Mouse (Mus musculus) liver, embryonic 11.5 days (tissue): ENCODE data around the gene Lasp1. TPM values are rescaled to one million over a fixed set of nuclear protein-coding genes. Genes with fewer than 3 reads are reported as not detected.
A peak's percentile ranks its signal among the peaks of the same experiment; 100 is the strongest.

Source experiments
- ATAC-seq: fragments of 200-750 bp; cut with Nextera tagmentation; replicated peaks from 2 replicates; pipeline ENCODE4 v1.8.0; 2017; ENCODE audit warnings: moderate number of reproducible peaks, mild to moderate bottlenecking, moderate TSS enrichment, moderate library complexity; ENCODE audit not compliant: low FRiP score
- DNase-seq: peaks from one replicate; pipeline ENCODE4 v3.0.0-alpha.2; 2017; ENCODE audit warnings: low spot score
- H3K27ac ChIP-seq: fragments of 300-500 bp; sonication (generic); 2 replicates; pipeline ENCODE4 v1.5.1; 2014; ENCODE audit warnings: mild to moderate bottlenecking, low read depth, low read length, control low read depth
- H3K27me3 ChIP-seq: fragments of 300-500 bp; sonication (generic); replicated peaks from 2 replicates; pipeline ENCODE4 v1.6.1; 2014; ENCODE audit warnings: low read length, mixed read lengths; ENCODE audit not compliant: control insufficient read depth, insufficient read depth
- H3K36me3 ChIP-seq: fragments of 300-500 bp; sonication (generic); 2 replicates; pipeline ENCODE4 v1.6.1; 2014; ENCODE audit warnings: mild to moderate bottlenecking, low read length, moderate library complexity, mixed read lengths; ENCODE audit not compliant: control insufficient read depth, insufficient read depth
- H3K4me1 ChIP-seq: fragments of 300-500 bp; sonication (generic); replicated peaks from 2 replicates; pipeline ENCODE4 v1.6.1; 2014; ENCODE audit warnings: low read length, mixed read lengths; ENCODE audit not compliant: control insufficient read depth, insufficient read depth
- H3K4me2 ChIP-seq: fragments of 300-500 bp; sonication (generic); 2 replicates; pipeline ENCODE4 v1.6.1; 2014; ENCODE audit warnings: mild to moderate bottlenecking, control low read depth, moderate library complexity
- H3K4me3 ChIP-seq: fragments of 300-500 bp; sonication (generic); 2 replicates; pipeline ENCODE4 v1.5.1; 2014; ENCODE audit warnings: low read depth, low read length, control low read depth
- H3K9ac ChIP-seq: fragments of 300-500 bp; sonication (generic); 2 replicates; pipeline ENCODE4 v1.6.1; 2014; ENCODE audit warnings: low read depth, low read length, control low read depth
- H3K9me3 ChIP-seq: fragments of 300-500 bp; sonication (generic); 2 replicates; pipeline ENCODE4 v1.6.1; 2016; ENCODE audit warnings: low read length, inconsistent platforms, mixed read lengths; ENCODE audit not compliant: control insufficient read depth
- WGBS: fragments of 180-500 bp; shearing (Covaris S2); extraction: QIAGEN DNeasy Blood & Tissue Kit; methylation state at CpG from one replicate; pipeline ENCODE4 v1.1.7; 2014; 5-methylcytosine and 5-hydroxymethylcytosine counted together
- polyA plus RNA-seq: library from polyadenylated mRNA; unstranded; fragments of >200 nt; fragmentation: Nextera tagmentation; extraction: Ambion mirVana; gene quantifications from 2 replicates; pipeline ENCODE4 v1.2.1, GENCODE M21; 2014

The Lasp1 gene
- polyA plus RNA-seq: 54.7 and 55.3 TPM in 2 replicates

GRCm38 (mm10) chr11:97798782-97799145, at the start of gene Lasp1:
Gene Lasp1 (plus strand): TSS chr11:97799000.
- H3K4me1 ChIP-seq: peaks cover 25% of the 10 kb centered on the region
- no peaks in the 10 kb centered on the region for H3K27me3 ChIP-seq
- H3K4me2 ChIP-seq: peak within 1 kb of the TSS; percentile 72
- 0 out of 2 replicates have a peak, but pooled peaks cover 2% of the 10 kb centered on the region for H3K36me3 ChIP-seq
- DNase-seq (peak; percentile 96), ATAC-seq (peak; percentile 48)
- peak within 1 kb of the TSS; percentile 86 for H3K27ac ChIP-seq
- WGBS: under 1% methylated on average over 11 of the region's 11 CpGs
- peak within 1 kb of the TSS; percentile 64 for H3K4me3 ChIP-seq
- H3K9me3 ChIP-seq: no peaks in the 10 kb centered on the region
- H3K9ac ChIP-seq: peak within 1 kb of the TSS; percentile 72

- Histone ChIP-seq H3K4me1 (no peaks in the 10 kb centered on the region; the same call in 1 of the 2 replicates), H3K36me3 (peaks cover 33% of the 10 kb centered on the region), H3K27ac (no peak overlapping the region), H3K27me3 (no peaks in the 10 kb centered on the region), H3K4me2 (no peak overlapping the region), H3K9me3 (0 out of 2 replicates have a peak, but pooled peaks cover 3% of the 10 kb centered on the region), H3K4me3 (no peak overlapping the region), H3K9ac (no peak overlapping the region)
- ATAC-seq (no peak), DNase-seq (no peak)
- 91% methylated on average over 8 of the region's 8 CpGs for WGBS
Observed at GRCm38 (mm10) chr11:97753277-97753676, 45.5 kb upstream of the Lasp1 start.

GRCm38 (mm10) chr11:97758125-97758524, 40.7 kb upstream of the Lasp1 start:
- H3K4me1 ChIP-seq: no peaks in the 10 kb centered on the region; the same call in 1 of the 2 replicates
- H3K4me3 ChIP-seq: no peak overlapping the region
- 88% methylated on average over 1 of the region's 1 CpGs for WGBS
- H3K27ac ChIP-seq: no peak overlapping the region
- no peak for ATAC-seq
- no peaks in the 10 kb centered on the region for H3K9me3 ChIP-seq
- DNase-seq: no peak
- no peak overlapping the region for H3K9ac ChIP-seq
- H3K27me3 ChIP-seq: no peaks in the 10 kb centered on the region
- no peak overlapping the region for H3K4me2 ChIP-seq
- H3K36me3 ChIP-seq: peaks cover 23% of the 10 kb centered on the region

GRCm38 (mm10) chr11:97758942-97759341, 39.9 kb upstream of the Lasp1 start:
- H3K4me3 ChIP-seq: no peak overlapping the region
- 77% methylated on average over 6 of the region's 6 CpGs for WGBS
- DNase-seq: no peak
- H3K9me3 ChIP-seq: no peaks in the 10 kb centered on the region
- no peak overlapping the region for H3K4me2 ChIP-seq
- peaks cover 19% of the 10 kb centered on the region for H3K36me3 ChIP-seq
- no peak overlapping the region for H3K9ac ChIP-seq
- no peaks in the 10 kb centered on the region for H3K27me3 ChIP-seq
- no peak for ATAC-seq
- no peak overlapping the region for H3K27ac ChIP-seq
- no peaks in the 10 kb centered on the region; the same call in 1 of the 2 replicates for H3K4me1 ChIP-seq

- H3K36me3 ChIP-seq: peaks cover 15% of the 10 kb centered on the region; the same call in 1 of the 2 replicates
- ATAC-seq: no peak
- no peak overlapping the region for H3K4me2 ChIP-seq
- H3K9ac ChIP-seq: no peak overlapping the region
- no peak for DNase-seq
- H3K9me3 ChIP-seq: no peaks in the 10 kb centered on the region
- no peak overlapping the region for H3K4me3 ChIP-seq
- peaks cover 11% of the 10 kb centered on the region for H3K4me1 ChIP-seq
- H3K27ac ChIP-seq: no peak overlapping the region
- H3K27me3 ChIP-seq: no peaks in the 10 kb centered on the region
Observed at GRCm38 (mm10) chr11:97761638-97762037, 37.2 kb upstream of the Lasp1 start.

GRCm38 (mm10) chr11:97766154-97766881, 32.5 kb upstream of the Lasp1 start, which contains the start of gene Cwc25:
Gene Cwc25 (minus strand): TSS chr11:97766556.
- Histone ChIP-seq H3K4me1 (peaks cover 11% of the 10 kb centered on the region), H3K9me3 (no peaks in the 10 kb centered on the region), H3K36me3 (peaks cover 8% of the 10 kb centered on the region; the same call in 1 of the 2 replicates), H3K4me3 (peak within 1 kb of the TSS; percentile 81), H3K9ac (peak within 1 kb of the TSS; percentile 82), H3K27me3 (no peaks in the 10 kb centered on the region), H3K27ac (peak within 1 kb of the TSS; percentile 88), H3K4me2 (peak within 1 kb of the TSS; percentile 67)
- DNase-seq (peak; percentile 96), ATAC-seq (peak; percentile 93)
- WGBS: under 1% methylated on average over 38 of the region's 38 CpGs

- Histone ChIP-seq H3K4me1 (peaks cover 11% of the 10 kb centered on the region), H3K9me3 (no peaks in the 10 kb centered on the region), H3K27me3 (no peaks in the 10 kb centered on the region), H3K27ac (no peak overlapping the region), H3K36me3 (no peaks in the 10 kb centered on the region), H3K4me2 (no peak overlapping the region), H3K9ac (no peak overlapping the region), H3K4me3 (no peak overlapping the region)
- 33% methylated on average over 2 of the region's 2 CpGs for WGBS
- ATAC-seq (no peak), DNase-seq (no peak)
Observed at GRCm38 (mm10) chr11:97769704-97770103, 29.1 kb upstream of the Lasp1 start.

GRCm38 (mm10) chr11:97771410-97771809, 27.4 kb upstream of the Lasp1 start:
- Histone ChIP-seq H3K27me3 (no peaks in the 10 kb centered on the region), H3K36me3 (no peaks in the 10 kb centered on the region), H3K4me1 (no peaks in the 10 kb centered on the region), H3K4me2 (no peak overlapping the region), H3K27ac (no peak overlapping the region), H3K9ac (no peak overlapping the region), H3K4me3 (no peak overlapping the region), H3K9me3 (no peaks in the 10 kb centered on the region)
- ATAC-seq (no peak), DNase-seq (no peak)
- WGBS: 71% methylated on average over 14 of the region's 14 CpGs

- Histone ChIP-seq H3K27me3 (no peaks in the 10 kb centered on the region), H3K9ac (no peak overlapping the region), H3K9me3 (no peaks in the 10 kb centered on the region), H3K4me3 (no peak overlapping the region), H3K4me2 (no peak overlapping the region), H3K4me1 (peaks cover 3% of the 10 kb centered on the region), H3K36me3 (peaks cover 35% of the 10 kb centered on the region), H3K27ac (no peak overlapping the region)
- ATAC-seq (no peak; the same call in 1 of the 2 replicates), DNase-seq (no peak)
- WGBS: 79% methylated on average over 13 of the region's 13 CpGs
Observed at GRCm38 (mm10) chr11:97775186-97775585, 23.6 kb upstream of the Lasp1 start.
